Mouse (Mus musculus) liver, postnatal 0 days (tissue): ENCODE data around the gene Gm11562. TPM values are rescaled to one million over a fixed set of nuclear protein-coding genes. Genes with fewer than 3 reads are reported as not detected.

Source experiments
- ATAC-seq: fragments of 200-750 bp; cut with Nextera tagmentation; 2 replicates; pipeline ENCODE4 v1.8.0; 2017; ENCODE audit warnings: mild to moderate bottlenecking, moderate library complexity
- DNase-seq: peaks from one replicate; pipeline ENCODE4 v3.0.0-alpha.2; 2016
- H3K27ac ChIP-seq: fragments of 300-500 bp; sonication (generic); 2 replicates; pipeline ENCODE4 v1.5.1; 2014; ENCODE audit warnings: antibody characterized with exemption, moderate library complexity, mild to moderate bottlenecking, low read depth
- H3K27me3 ChIP-seq: fragments of 300-500 bp; sonication (generic); 2 replicates; pipeline ENCODE4 v1.6.1; 2014; ENCODE audit warnings: low read length, control low read depth, mixed read lengths; ENCODE audit not compliant: insufficient read depth
- H3K36me3 ChIP-seq: fragments of 300-500 bp; sonication (generic); replicated peaks from 2 replicates; pipeline ENCODE4 v1.6.1; 2014; ENCODE audit warnings: mild to moderate bottlenecking, control low read depth, low read length, moderate library complexity, mixed read lengths; ENCODE audit not compliant: insufficient read depth
- H3K4me1 ChIP-seq: fragments of 300-500 bp; sonication (generic); 2 replicates; pipeline ENCODE4 v1.6.1; 2014; ENCODE audit warnings: antibody characterized with exemption, mild to moderate bottlenecking, control low read depth; ENCODE audit not compliant: insufficient read depth
- H3K4me2 ChIP-seq: fragments of 300-500 bp; sonication (generic); 2 replicates; pipeline ENCODE4 v1.6.1; 2014; ENCODE audit warnings: low read depth, mild to moderate bottlenecking, low read length, moderate library complexity, mixed read lengths
- H3K4me3 ChIP-seq: fragments of 300-500 bp; sonication (generic); 2 replicates; pipeline ENCODE4 v1.5.1; 2014; ENCODE audit warnings: low read depth, low read length
- H3K9ac ChIP-seq: fragments of 300-500 bp; sonication (generic); replicated peaks from 2 replicates; pipeline ENCODE4 v1.6.1; 2014; ENCODE audit warnings: mild to moderate bottlenecking, moderate library complexity
- H3K9me3 ChIP-seq: fragments of 300-500 bp; sonication (generic); 2 replicates; pipeline ENCODE4 v1.6.1; 2016; ENCODE audit warnings: mild to moderate bottlenecking, control low read depth, low read length, mixed read lengths
- CTCF ChIP-seq: sonication (generic); IDR thresholded peaks from 2 replicates; pipeline ENCODE4 v1.5.1; 2016; ENCODE audit warnings: antibody characterized with exemption, low read depth
- EP300 ChIP-seq: IDR thresholded peaks from 2 replicates; pipeline ENCODE4 v1.6.1; 2016; ENCODE audit warnings: antibody characterized with exemption, low read depth, mild to moderate bottlenecking
- WGBS: fragments of 180-500 bp; shearing (Covaris S2); extraction: QIAGEN DNeasy Blood & Tissue Kit; methylation state at CpG from one replicate; pipeline ENCODE4 v1.1.7; 2014; ENCODE audit not compliant: insufficient replicate concordance; 5-methylcytosine and 5-hydroxymethylcytosine counted together
- polyA plus RNA-seq: library from polyadenylated mRNA; unstranded; fragments of >200 nt; fragmentation: Nextera tagmentation; extraction: Ambion mirVana; gene quantifications from 2 replicates; pipeline ENCODE4 v1.2.1, GENCODE M21; 2015

Gene Gm11562
- polyA plus RNA-seq, 1 experiment from 2014 or later = not detected

GRCm38 (mm10) chr11:99574106-99574505 lies 46.1 kb downstream of the Gm11562 start:
- H3K27ac ChIP-seq = no peak overlapping the region

GRCm38 (mm10) chr11:99573164-99573563 lies 47.1 kb downstream of the Gm11562 start:
- no peak overlapping the region for H3K9ac ChIP-seq
- no peak for ATAC-seq
- no peaks in the 10 kb centered on the region for H3K27me3 ChIP-seq
- no peak overlapping the region for H3K4me3 ChIP-seq
- no peaks in the 10 kb centered on the region for H3K9me3 ChIP-seq
- no peak overlapping the region for H3K4me2 ChIP-seq
- no peak for DNase-seq
- WGBS = 63% methylated on average over 4 of the region's 4 CpGs
- TF ChIP-seq CTCF (no peak), EP300 (no peak)
- H3K27ac ChIP-seq = no peak overlapping the region
- no peaks in the 10 kb centered on the region for H3K36me3 ChIP-seq
- H3K4me1 ChIP-seq = no peaks in the 10 kb centered on the region

More at GRCm38 (mm10) chr11:99574106-99574505, 46.1 kb downstream of the Gm11562 start:
- Histone ChIP-seq H3K9ac (no peak overlapping the region), H3K4me3 (no peak overlapping the region), H3K9me3 (no peaks in the 10 kb centered on the region), H3K36me3 (no peaks in the 10 kb centered on the region), H3K4me2 (no peak overlapping the region), H3K4me1 (no peaks in the 10 kb centered on the region), H3K27me3 (no peaks in the 10 kb centered on the region)
- under 1% methylated on average over 7 of the region's 7 CpGs for WGBS
- ATAC-seq = no peak
- peak; percentile 84 for TF ChIP-seq CTCF
- TF ChIP-seq EP300 = no peak
- peak; percentile 72 for DNase-seq

Other genes starting within 250 kb of the Gm11562 start
- not detected in 2 replicates for gene Krt28, start 245.5 kb downstream of the Gm11562 start, polyA plus RNA-seq
- 6.3 and 7.0 TPM in 2 replicates for gene Krt10, start 231.1 kb downstream of the Gm11562 start, polyA plus RNA-seq
- not detected in 2 replicates for gene Krt12, start 198.2 kb downstream of the Gm11562 start, polyA plus RNA-seq
- gene Krt20, start 182.3 kb downstream of the Gm11562 start, polyA plus RNA-seq = 13.3 and 14.5 TPM in 2 replicates
- gene Krt23, start 127.3 kb downstream of the Gm11562 start, polyA plus RNA-seq = 15.7 and 16.5 TPM in 2 replicates
- not detected in 2 replicates for gene Krt39, start 99.1 kb downstream of the Gm11562 start, polyA plus RNA-seq
- gene Krt40, start 77.3 kb downstream of the Gm11562 start, polyA plus RNA-seq = not detected in 2 replicates
- gene Krtap3-3, start 69.6 kb downstream of the Gm11562 start, polyA plus RNA-seq = not detected in 2 replicates
- not detected in 2 replicates for gene Krtap3-2, start 63.6 kb downstream of the Gm11562 start, polyA plus RNA-seq
- gene Gm11939, start 61.0 kb downstream of the Gm11562 start, polyA plus RNA-seq = not detected in 2 replicates
- not detected in 2 replicates for gene Krtap3-1, start 53.8 kb downstream of the Gm11562 start, polyA plus RNA-seq
- not detected in 2 replicates for gene Krtap1-5, start 39.4 kb downstream of the Gm11562 start, polyA plus RNA-seq
- gene Krtap1-4, start 36.8 kb downstream of the Gm11562 start, polyA plus RNA-seq = not detected in 2 replicates
- gene Krtap1-3, start 29.1 kb downstream of the Gm11562 start, polyA plus RNA-seq = not detected in 2 replicates
- gene Krtap9-3, start 22.3 kb downstream of the Gm11562 start, polyA plus RNA-seq = not detected in 2 replicates
- gene Gm11938, start 17.1 kb downstream of the Gm11562 start, polyA plus RNA-seq = not detected in 2 replicates
- not detected in 2 replicates for gene Gm11937, start 10.2 kb downstream of the Gm11562 start, polyA plus RNA-seq
- gene Krtap2-4, start 5.6 kb downstream of the Gm11562 start, polyA plus RNA-seq = not detected in 2 replicates
- gene Krtap4-1, start 7.8 kb upstream of the Gm11562 start, polyA plus RNA-seq = not detected in 2 replicates
- not detected in 2 replicates for gene Krtap4-2, start 14.6 kb upstream of the Gm11562 start, polyA plus RNA-seq
- gene Krtap4-7, start 23.7 kb upstream of the Gm11562 start, polyA plus RNA-seq = not detected in 2 replicates
- gene Gm11555, start 29.8 kb upstream of the Gm11562 start, polyA plus RNA-seq = not detected in 2 replicates
- gene Gm11563, start 38.5 kb upstream of the Gm11562 start, polyA plus RNA-seq = not detected in 2 replicates
- gene Krtap4-6, start 45.5 kb upstream of the Gm11562 start, polyA plus RNA-seq = not detected in 2 replicates
- gene Gm14190, start 70.3 kb upstream of the Gm11562 start, polyA plus RNA-seq = not detected in 2 replicates
- not detected in 2 replicates for gene Gm14180, start 113.9 kb upstream of the Gm11562 start, polyA plus RNA-seq
- gene Gm11595, start 152.5 kb upstream of the Gm11562 start, polyA plus RNA-seq = not detected in 2 replicates
- gene Krtap4-8, start 160.3 kb upstream of the Gm11562 start, polyA plus RNA-seq = not detected in 2 replicates
- gene Krtap4-9, start 164.8 kb upstream of the Gm11562 start, polyA plus RNA-seq = not detected in 2 replicates
- not detected in 2 replicates for gene Gm11596, start 173.0 kb upstream of the Gm11562 start, polyA plus RNA-seq
- not detected in 2 replicates for gene Gm11569, start 178.5 kb upstream of the Gm11562 start, polyA plus RNA-seq
- not detected in 2 replicates for gene Gm11554, start 184.0 kb upstream of the Gm11562 start, polyA plus RNA-seq
- not detected in 2 replicates for gene Krtap4-13, start 189.5 kb upstream of the Gm11562 start, polyA plus RNA-seq
- not detected in 2 replicates for gene Gm11564, start 195.2 kb upstream of the Gm11562 start, polyA plus RNA-seq
- gene 2300003K06Rik, start 217.6 kb upstream of the Gm11562 start, polyA plus RNA-seq = not detected in 2 replicates
- not detected in 2 replicates for gene Krtap4-16, start 231.2 kb upstream of the Gm11562 start, polyA plus RNA-seq
- gene Gm11568, start 237.5 kb upstream of the Gm11562 start, polyA plus RNA-seq = not detected in 2 replicates
- gene Gm11559, start 244.0 kb upstream of the Gm11562 start, polyA plus RNA-seq = not detected in 2 replicates